Mouse (Mus musculus) layer of hippocampus, postnatal 25 days (tissue): Measurements from ENCODE around the gene Gm10203. TPM values are rescaled to one million over a fixed set of nuclear protein-coding genes. Genes with fewer than 3 reads are reported as not detected.

Experiments
- DNase-seq, 2 experiments: peaks; one replicate each; pipeline ENCODE4 v3.0.0; 2022; ENCODE audit warnings: mixed read lengths in 2 of 2, low spot score in 1 of 2; ENCODE audit errors: extremely low spot score in 1 of 2
- total RNA-seq, 2 experiments: library from RNA; stranded (reverse); gene quantifications; 2 replicates each; pipeline ENCODE4 v1.2.3; 2021

Gene Gm10203
- total RNA-seq, 2 experiments from 2014 or later = not detected

- DNase-seq = no peak
Measured at GRCm38 (mm10) chr6:149174932-149175570, 45.1 kb downstream of the Gm10203 start.

DNA sequence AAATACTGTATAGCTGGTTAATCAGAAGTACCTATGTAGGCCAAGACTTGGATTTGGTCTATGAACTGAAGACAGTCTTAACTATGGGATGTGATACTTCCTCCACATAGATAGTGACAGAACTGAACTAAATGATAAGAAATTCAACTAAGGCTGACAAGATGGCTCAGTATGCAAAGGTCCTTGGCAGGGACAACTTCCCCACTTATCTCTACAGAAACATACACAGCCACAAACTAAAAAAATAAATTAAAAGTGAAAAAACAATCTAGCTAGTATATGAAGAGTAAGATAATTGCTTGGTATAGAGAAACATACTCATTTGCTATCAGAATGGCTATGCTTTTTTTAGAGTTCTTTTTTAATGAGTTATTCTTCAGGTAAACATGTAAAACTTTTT, 49.1 kb downstream of the Gm10203 start:
- no peak for DNase-seq

Other genes with a start within 250 kb of the Gm10203 start
- gene Caprin2, start 233.9 kb upstream of the Gm10203 start, total RNA-seq = 1 to 10 TPM; 6.2 to 9.2 TPM
- gene Sinhcaf, start 183.7 kb upstream of the Gm10203 start, total RNA-seq = 1 to 10 TPM; 2.9 to 3.4 TPM
- 10 to 100 TPM; 40.9 to 48.0 TPM for gene Dennd5b, start 28.5 kb upstream of the Gm10203 start, total RNA-seq
- gene Etfbkmt, start 9.7 kb downstream of the Gm10203 start, total RNA-seq = 1 to 10 TPM; 2.4 to 4.5 TPM
- gene Amn1, start 58.5 kb downstream of the Gm10203 start, total RNA-seq = 10 to 100 TPM; 31.5 to 33.6 TPM
- gene Resf1, start 179.2 kb downstream of the Gm10203 start, total RNA-seq = 10 to 100 TPM; 12.9 to 18.0 TPM